Mouse (Mus musculus) cerebellum, adult 18-20 months (tissue): Measurements from ENCODE around the gene Gm20388.

Source experiments
- DNase-seq, 2 experiments: peaks; one replicate each; pipeline ENCODE4 v3.0.0; 2021

The Gm20388 gene

GRCm38 (mm10) chr8:120881634-120882033 lies 971.0 kb downstream of the Gm20388 start:
- no peak for DNase-seq

GRCm38 (mm10) chr8:120882657-120883056 lies 972.0 kb downstream of the Gm20388 start:
- no peak for DNase-seq

GRCm38 (mm10) chr8:120883369-120883768 lies 972.7 kb downstream of the Gm20388 start:
- no peak for DNase-seq

GRCm38 (mm10) chr8:120883853-120884252 lies 973.2 kb downstream of the Gm20388 start:
- no peak for DNase-seq

- no peak for DNase-seq
Measured at GRCm38 (mm10) chr8:120884881-120885280, 974.2 kb downstream of the Gm20388 start.

GRCm38 (mm10) chr8:120887254-120887653 lies 976.6 kb downstream of the Gm20388 start:
- no peak for DNase-seq

- no peak for DNase-seq
Measured at GRCm38 (mm10) chr8:120888005-120888404, 977.4 kb downstream of the Gm20388 start.

GRCm38 (mm10) chr8:120889189-120889588 lies 978.5 kb downstream of the Gm20388 start:
- no peak for DNase-seq

- DNase-seq, result no peak
Measured at GRCm38 (mm10) chr8:120890068-120890467, 979.4 kb downstream of the Gm20388 start.

- no peak for DNase-seq
Measured at GRCm38 (mm10) chr8:120895009-120895408, 984.4 kb downstream of the Gm20388 start.

GRCm38 (mm10) chr8:120895600-120895999 lies 985.0 kb downstream of the Gm20388 start:
- DNase-seq, result no peak

GRCm38 (mm10) chr8:120896203-120896602 lies 985.6 kb downstream of the Gm20388 start:
- DNase-seq, result no peak

- DNase-seq, result no peak
Measured at GRCm38 (mm10) chr8:120898008-120898407, 987.4 kb downstream of the Gm20388 start.

- DNase-seq, result no peak
Measured at GRCm38 (mm10) chr8:120898828-120899407, 988.3 kb downstream of the Gm20388 start.

- no peak for DNase-seq
Measured at GRCm38 (mm10) chr8:120902346-120902745, 991.7 kb downstream of the Gm20388 start.

- DNase-seq, result no peak
Measured at GRCm38 (mm10) chr8:120907671-120908070, 997.0 kb downstream of the Gm20388 start.

GRCm38 (mm10) chr8:120910936-120911335 lies 1000.3 kb downstream of the Gm20388 start:
- DNase-seq, result no peak

- no peak for DNase-seq
Measured at GRCm38 (mm10) chr8:120912463-120912862, 1001.8 kb downstream of the Gm20388 start.

- no peak for DNase-seq
Measured at GRCm38 (mm10) chr8:120916831-120917435, 1006.3 kb downstream of the Gm20388 start.

GRCm38 (mm10) chr8:120920527-120920926 lies 1009.9 kb downstream of the Gm20388 start:
- no peak for DNase-seq

GRCm38 (mm10) chr8:120926201-120926600 lies 1015.6 kb downstream of the Gm20388 start:
- DNase-seq, result no peak

GRCm38 (mm10) chr8:120928082-120928481 lies 1017.4 kb downstream of the Gm20388 start:
- no peak for DNase-seq

GRCm38 (mm10) chr8:120934596-120934995 lies 1024.0 kb downstream of the Gm20388 start:
- DNase-seq, result no peak

- DNase-seq, result no peak
Measured at GRCm38 (mm10) chr8:120936685-120937084, 1026.0 kb downstream of the Gm20388 start.

GRCm38 (mm10) chr8:120937474-120937873 lies 1026.8 kb downstream of the Gm20388 start:
- DNase-seq, result no peak
